Mouse (Mus musculus): ENCODE data around the gene Ly6g5b. TPM values are rescaled to one million over a fixed set of nuclear protein-coding genes. Genes with fewer than 3 reads are reported as not detected.

Ly6g5b gene
- polyA plus RNA-seq, 1 experiment = 2.2 TPM

Other genes starting within 250 kb of the Ly6g5b start
- gene Zbtb12, start 235.9 kb downstream of the Ly6g5b start, polyA plus RNA-seq (2012; rRNA removed) = 4.7 and 5.8 TPM in 2 replicates
- not detected in 2 replicates for gene Gm20547, start 233.4 kb downstream of the Ly6g5b start, polyA plus RNA-seq (2012; rRNA removed)
- gene C2, start 217.2 kb downstream of the Ly6g5b start, polyA plus RNA-seq (2012; rRNA removed) = 28.1 and 31.1 TPM in 2 replicates
- gene Ehmt2, start 217.0 kb downstream of the Ly6g5b start, polyA plus RNA-seq (2012; rRNA removed) = 151 and 185 TPM in 2 replicates
- gene Slc44a4, start 201.0 kb downstream of the Ly6g5b start, polyA plus RNA-seq (2012; rRNA removed) = 180 and 226 TPM in 2 replicates
- gene Neu1, start 184.2 kb downstream of the Ly6g5b start, polyA plus RNA-seq (2012; rRNA removed) = 64.9 and 118 TPM in 2 replicates
- 10.5 and 12.0 TPM in 2 replicates for gene Hspa1b, start 156.2 kb downstream of the Ly6g5b start, polyA plus RNA-seq (2012; rRNA removed)
- not detected in 2 replicates for gene Gm20481, start 145.5 kb downstream of the Ly6g5b start, polyA plus RNA-seq (2012; rRNA removed)
- gene Hspa1a, start 143.3 kb downstream of the Ly6g5b start, polyA plus RNA-seq (2012; rRNA removed) = 6.4 and 6.6 TPM in 2 replicates
- gene Hspa1l, start 142.7 kb downstream of the Ly6g5b start, polyA plus RNA-seq (2012; rRNA removed) = 0.21 and 0.22 TPM in 2 replicates
- 108 and 113 TPM in 2 replicates for gene Lsm2, start 133.6 kb downstream of the Ly6g5b start, polyA plus RNA-seq (2012; rRNA removed)
- gene Vars, start 114.4 kb downstream of the Ly6g5b start, polyA plus RNA-seq (2012; rRNA removed) = 104 and 139 TPM in 2 replicates
- 0.38 and 0.64 TPM in 2 replicates for gene Vwa7, start 98.8 kb downstream of the Ly6g5b start, polyA plus RNA-seq (2012; rRNA removed)
- 0.81 and 0.83 TPM in 2 replicates for gene Sapcd1, start 87.4 kb downstream of the Ly6g5b start, polyA plus RNA-seq (2012; rRNA removed)
- 2.0 and 3.3 TPM in 2 replicates for gene Msh5, start 68.7 kb downstream of the Ly6g5b start, polyA plus RNA-seq (2012; rRNA removed)
- gene Clic1, start 65.5 kb downstream of the Ly6g5b start, polyA plus RNA-seq (2012; rRNA removed) = 209 and 263 TPM in 2 replicates
- 12.5 and 14.9 TPM in 2 replicates for gene Ddah2, start 56.4 kb downstream of the Ly6g5b start, polyA plus RNA-seq (2012; rRNA removed)
- gene Ly6g6c, start 50.0 kb downstream of the Ly6g5b start, polyA plus RNA-seq (2012; rRNA removed) = 0.17 and 3.8 TPM in 2 replicates
- 0.26 and 0.47 TPM in 2 replicates for gene Mpig6b, start 49.2 kb downstream of the Ly6g5b start, polyA plus RNA-seq (2012; rRNA removed)
- 0.38 and 0.73 TPM in 2 replicates for gene Ly6g6e, start 38.5 kb downstream of the Ly6g5b start, polyA plus RNA-seq (2012; rRNA removed)
- gene Ly6g6d, start 37.4 kb downstream of the Ly6g5b start, polyA plus RNA-seq (2012; rRNA removed) = 0.89 and 3.5 TPM in 2 replicates
- 1.6 and 2.6 TPM in 2 replicates for gene Ly6g6f, start 29.8 kb downstream of the Ly6g5b start, polyA plus RNA-seq (2012; rRNA removed)
- gene Abhd16a, start 26.2 kb downstream of the Ly6g5b start, polyA plus RNA-seq (2012; rRNA removed) = 71.9 and 115 TPM in 2 replicates
- gene Ly6g5c, start 7.1 kb downstream of the Ly6g5b start, polyA plus RNA-seq (2012; rRNA removed) = 0.81 TPM in 1 of 2 replicates, not detected in the other
- gene Gpank1, start 6.0 kb upstream of the Ly6g5b start, polyA plus RNA-seq (2012; rRNA removed) = 18.4 and 19.4 TPM in 2 replicates
- 358 and 375 TPM in 2 replicates for gene Csnk2b, start 6.6 kb upstream of the Ly6g5b start, polyA plus RNA-seq (2012; rRNA removed)
- gene D17H6S53E, start 10.9 kb upstream of the Ly6g5b start, polyA plus RNA-seq (2012; rRNA removed) = 11.7 and 17.5 TPM in 2 replicates
- gene Apom, start 16.6 kb upstream of the Ly6g5b start, polyA plus RNA-seq (2012; rRNA removed) = 0.26 TPM in 1 of 2 replicates, not detected in the other
- 103 and 147 TPM in 2 replicates for gene Bag6, start 19.8 kb upstream of the Ly6g5b start, polyA plus RNA-seq (2012; rRNA removed)
- 227 and 272 TPM in 2 replicates for gene Prrc2a, start 49.5 kb upstream of the Ly6g5b start, polyA plus RNA-seq (2012; rRNA removed)
- 3.7 and 3.8 TPM in 2 replicates for gene Aif1, start 60.6 kb upstream of the Ly6g5b start, polyA plus RNA-seq (2012; rRNA removed)
- gene Lst1, start 73.0 kb upstream of the Ly6g5b start, polyA plus RNA-seq (2012; rRNA removed) = 25.5 and 32.1 TPM in 2 replicates
- 23.4 and 35.1 TPM in 2 replicates for gene Ltb, start 79.0 kb upstream of the Ly6g5b start, polyA plus RNA-seq (2012; rRNA removed)
- 3.7 and 4.9 TPM in 2 replicates for gene Tnf, start 86.6 kb upstream of the Ly6g5b start, polyA plus RNA-seq (2012; rRNA removed)
- 1.8 and 2.5 TPM in 2 replicates for gene Lta, start 89.9 kb upstream of the Ly6g5b start, polyA plus RNA-seq (2012; rRNA removed)
- not detected in 2 replicates for gene Gm16181, start 105.4 kb upstream of the Ly6g5b start, polyA plus RNA-seq (2012; rRNA removed)
- gene Atp6v1g2, start 118.2 kb upstream of the Ly6g5b start, polyA plus RNA-seq (2012; rRNA removed) = 4.2 and 4.5 TPM in 2 replicates
- 11.8 and 13.0 TPM in 2 replicates for gene Nfkbil1, start 120.4 kb upstream of the Ly6g5b start, polyA plus RNA-seq (2012; rRNA removed)
- gene Ddx39b, start 126.3 kb upstream of the Ly6g5b start, polyA plus RNA-seq (2012; rRNA removed) = 287 and 309 TPM in 2 replicates
- 1,065 and 1,224 TPM in 2 replicates for gene H2-D1, start 147.3 kb upstream of the Ly6g5b start, polyA plus RNA-seq (2012; rRNA removed)
- gene H2-Q1, start 205.0 kb upstream of the Ly6g5b start, polyA plus RNA-seq (2012; rRNA removed) = 16.5 and 51.5 TPM in 2 replicates
- 245 and 632 TPM in 2 replicates for gene H2-Q2, start 226.8 kb upstream of the Ly6g5b start, polyA plus RNA-seq (2012; rRNA removed)